Mouse (Mus musculus) bone marrow, adult 2 months (tissue): ENCODE measurements around the gene Mthfsd.

Experiments
- CTCF ChIP-seq: fragments of 200-500 bp; IDR thresholded peaks from 2 replicates; pipeline ENCODE4 v1.5.1; 2011; ENCODE audit warnings: low read length, control low read depth; ENCODE audit not compliant: control insufficient read depth, insufficient read depth
- POLR2A ChIP-seq: fragments of 200-500 bp; IDR thresholded peaks from 2 replicates; pipeline ENCODE4 v1.6.1; 2011; ENCODE audit warnings: low read depth, mild to moderate bottlenecking, control low read depth, low read length, borderline replicate concordance; ENCODE audit not compliant: control insufficient read depth

DNA sequence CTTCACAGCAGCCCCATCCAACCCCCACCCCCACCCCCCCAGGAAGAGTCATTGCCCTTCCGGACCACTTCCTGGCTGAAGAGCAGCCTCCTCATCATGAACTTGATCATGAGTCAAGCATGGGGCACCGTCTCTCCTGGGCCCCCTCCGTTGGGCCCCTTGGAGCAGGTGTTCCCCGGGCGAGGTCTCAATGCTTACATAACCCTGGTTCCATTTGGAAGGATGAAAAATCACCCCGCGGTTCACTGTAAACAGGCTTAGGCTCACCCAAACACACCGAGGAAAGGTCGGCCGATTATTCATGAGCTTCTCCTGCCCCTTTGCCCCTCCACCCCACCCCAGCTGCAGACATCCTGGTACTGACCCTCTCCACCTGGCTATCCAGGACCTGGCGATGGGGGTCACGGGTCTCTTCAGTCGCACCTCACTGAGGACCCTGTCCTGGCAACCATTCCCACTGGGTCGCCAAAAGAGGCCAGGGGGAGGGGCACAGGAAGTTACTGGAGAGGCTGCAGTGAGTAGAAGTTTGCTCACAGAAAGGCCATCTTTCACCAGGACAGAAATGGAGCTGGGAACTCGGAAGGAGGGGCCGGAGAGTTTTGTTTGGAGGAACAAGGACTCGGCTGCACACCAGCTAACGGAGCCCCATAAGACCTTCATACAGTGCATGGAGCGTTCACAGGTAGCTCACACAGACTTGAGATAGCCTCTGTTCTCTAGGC, 64.3 kb downstream of the Mthfsd start:
- TF ChIP-seq POLR2A = no peak
- TF ChIP-seq CTCF = no peak
